Mouse (Mus musculus): ENCODE measurements around the gene Prpf40b. TPM values are rescaled to one million over a fixed set of nuclear protein-coding genes. Genes with fewer than 3 reads are reported as not detected.

Prpf40b gene
- total and polyA plus RNA-seq, 2 experiments from 2014 or later: 89.7 to 116 TPM

DNA sequence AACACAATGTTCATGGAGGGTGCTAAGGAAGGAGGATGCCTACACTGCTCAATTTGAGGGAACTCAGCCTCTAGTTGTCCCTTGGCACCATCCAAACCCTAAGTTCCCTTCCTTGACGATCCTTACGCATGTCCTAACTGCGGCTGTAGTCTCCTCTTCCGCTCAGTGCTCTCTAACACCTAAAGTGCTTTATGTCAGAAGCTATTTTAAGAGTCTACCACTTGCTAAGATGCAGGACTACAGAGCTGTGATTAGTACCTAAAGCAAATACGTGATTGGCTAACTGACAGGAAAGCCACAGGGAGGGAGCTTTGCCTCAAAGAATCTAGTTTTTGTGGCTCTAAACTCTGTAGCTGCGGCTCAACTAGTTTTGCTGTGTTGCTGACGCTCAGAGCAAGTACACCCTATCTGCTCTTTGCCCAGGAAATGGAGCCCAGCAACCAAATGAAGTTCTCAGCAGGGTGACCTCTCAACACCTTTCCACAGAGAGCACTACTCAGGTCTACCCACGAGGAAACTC lies 41.0 kb downstream of the Prpf40b start:
- DNase-seq: no peak
- WGBS: 82% methylated on average over 8 of the region's 8 CpGs
- no peak overlapping the region for H3K4me2 ChIP-seq (ENCODE audit: low read depth)

DNA sequence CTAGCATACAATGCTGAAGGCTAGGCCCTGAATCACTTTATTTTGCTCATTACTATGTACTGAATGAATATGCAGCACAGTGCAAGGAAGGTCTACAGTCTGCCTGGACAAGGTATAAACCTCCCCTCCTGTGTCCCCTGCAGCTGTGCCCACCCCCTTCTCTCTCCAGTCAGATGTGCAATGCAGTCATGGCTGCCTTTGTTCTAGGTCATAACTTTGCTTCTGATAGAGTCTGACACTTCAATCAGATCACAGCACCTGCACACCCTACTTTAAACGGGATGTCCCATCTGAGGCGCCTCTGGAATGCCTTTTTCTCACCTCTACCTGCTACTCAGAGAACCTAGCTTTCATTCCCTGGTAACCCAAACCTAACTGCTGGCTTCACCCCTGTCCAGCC lies 44.0 kb downstream of the Prpf40b start:
- Histone ChIP-seq H3K27me3 (ENCODE audit: insufficient read depth, low read length) (no peaks in the 10 kb centered on the region), H3K27ac (ENCODE audit: low read depth, low read length) (no peak overlapping the region), H3K4me2 (ENCODE audit: low read depth) (no peak overlapping the region), H3K9me3 (ENCODE audit: low read length) (no peaks in the 10 kb centered on the region), H3K9ac (no peak overlapping the region), H3K4me1 (ENCODE audit: insufficient read depth) (peaks cover 10% of the 10 kb centered on the region), H3K36me3 (ENCODE audit: insufficient read depth) (no peaks in the 10 kb centered on the region), H3K4me3 (ENCODE audit: low read depth, low read length) (no peak overlapping the region)
- 89% methylated on average over 2 of the region's 2 CpGs for WGBS
- DNase-seq (no peak), ATAC-seq (no peak)
- no peak for TF ChIP-seq CTCF (IDR thresholded peaks at IDR 0.05; ENCODE audit: low read depth)

More for the DNA sequence above, 41.0 kb downstream of the Prpf40b start:
- H3K27me3 ChIP-seq (ENCODE audit: insufficient read depth, low read length): no peaks in the 10 kb centered on the region
- no peak overlapping the region for H3K4me3 ChIP-seq (ENCODE audit: low read depth, low read length)
- H3K36me3 ChIP-seq (ENCODE audit: insufficient read depth): 0 out of 2 replicates have a peak, but pooled peaks cover 4% of the 10 kb centered on the region
- ATAC-seq: no peak
- no peak overlapping the region for H3K27ac ChIP-seq (ENCODE audit: low read depth, low read length)
- H3K9me3 ChIP-seq (ENCODE audit: low read length): no peaks in the 10 kb centered on the region
- no peak overlapping the region for H3K9ac ChIP-seq
- TF ChIP-seq CTCF (IDR thresholded peaks at IDR 0.05; ENCODE audit: low read depth): no peak
- no peaks in the 10 kb centered on the region for H3K4me1 ChIP-seq (ENCODE audit: insufficient read depth)

DNA sequence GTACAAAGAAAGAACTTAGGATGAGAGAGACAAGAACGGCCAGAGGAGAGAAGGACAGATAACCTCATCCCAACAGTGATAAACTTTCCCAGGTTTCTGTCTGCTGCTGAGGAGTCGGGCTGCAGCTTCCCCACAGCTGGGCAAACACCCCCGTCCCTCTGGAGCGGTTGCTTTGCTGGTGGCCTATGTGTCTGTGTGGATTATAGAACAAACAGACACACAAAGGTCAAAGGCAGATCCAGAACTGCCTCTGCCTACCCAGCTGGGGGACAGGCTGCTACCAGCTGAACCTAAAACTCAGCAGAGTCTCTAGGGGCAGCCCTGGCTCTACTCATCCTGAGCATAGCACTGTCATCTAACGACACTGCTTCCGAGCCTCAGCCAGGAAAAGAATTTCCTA lies 44.8 kb downstream of the Prpf40b start:
- H3K27ac ChIP-seq (ENCODE audit: low read depth, low read length): no peak overlapping the region
- DNase-seq (no peak), ATAC-seq (no peak)
- no peak for TF ChIP-seq CTCF (IDR thresholded peaks at IDR 0.05; ENCODE audit: low read depth)
- H3K4me2 ChIP-seq (ENCODE audit: low read depth): no peak overlapping the region
- H3K9ac ChIP-seq: no peak overlapping the region
- 79% methylated on average over 6 of the region's 6 CpGs for WGBS
- no peaks in the 10 kb centered on the region for H3K9me3 ChIP-seq (ENCODE audit: low read length)
- no peak overlapping the region for H3K4me3 ChIP-seq (ENCODE audit: low read depth, low read length)
- H3K4me1 ChIP-seq (ENCODE audit: insufficient read depth): peaks cover 10% of the 10 kb centered on the region
- no peaks in the 10 kb centered on the region for H3K27me3 ChIP-seq (ENCODE audit: insufficient read depth, low read length)
- H3K36me3 ChIP-seq (ENCODE audit: insufficient read depth): no peaks in the 10 kb centered on the region

DNA sequence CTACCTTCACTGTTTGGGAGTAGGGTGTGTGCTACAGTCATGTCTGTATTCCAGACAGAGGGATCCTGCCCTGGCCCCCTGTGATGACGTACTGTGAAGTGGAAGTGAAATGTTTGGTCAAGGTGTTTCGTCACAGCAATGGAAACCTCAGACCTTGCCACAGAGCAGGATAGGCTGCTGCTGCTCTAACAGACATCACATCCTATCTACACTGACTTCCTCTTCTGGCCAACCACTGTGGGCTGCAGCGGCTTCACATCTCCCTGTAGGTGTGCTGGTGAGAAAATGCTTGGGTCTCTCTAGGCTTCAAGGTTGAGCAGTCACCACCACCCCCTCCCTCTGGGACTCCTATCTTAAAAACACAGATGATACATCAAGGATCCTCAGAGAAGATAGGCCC lies 46.2 kb downstream of the Prpf40b start:
- no peak overlapping the region for H3K9ac ChIP-seq
- WGBS: 91% methylated on average over 3 of the region's 3 CpGs
- ATAC-seq (no peak), DNase-seq (no peak)
- no peak for TF ChIP-seq CTCF (IDR thresholded peaks at IDR 0.05; ENCODE audit: low read depth)
- no peaks in the 10 kb centered on the region for H3K27me3 ChIP-seq (ENCODE audit: insufficient read depth, low read length)
- H3K9me3 ChIP-seq (ENCODE audit: low read length): no peaks in the 10 kb centered on the region
- H3K4me2 ChIP-seq (ENCODE audit: low read depth): no peak overlapping the region
- no peaks in the 10 kb centered on the region for H3K36me3 ChIP-seq (ENCODE audit: insufficient read depth)
- H3K4me3 ChIP-seq (ENCODE audit: low read depth, low read length): no peak overlapping the region
- no peak overlapping the region for H3K27ac ChIP-seq (ENCODE audit: low read depth, low read length)
- peaks cover 10% of the 10 kb centered on the region for H3K4me1 ChIP-seq (ENCODE audit: insufficient read depth)

DNA sequence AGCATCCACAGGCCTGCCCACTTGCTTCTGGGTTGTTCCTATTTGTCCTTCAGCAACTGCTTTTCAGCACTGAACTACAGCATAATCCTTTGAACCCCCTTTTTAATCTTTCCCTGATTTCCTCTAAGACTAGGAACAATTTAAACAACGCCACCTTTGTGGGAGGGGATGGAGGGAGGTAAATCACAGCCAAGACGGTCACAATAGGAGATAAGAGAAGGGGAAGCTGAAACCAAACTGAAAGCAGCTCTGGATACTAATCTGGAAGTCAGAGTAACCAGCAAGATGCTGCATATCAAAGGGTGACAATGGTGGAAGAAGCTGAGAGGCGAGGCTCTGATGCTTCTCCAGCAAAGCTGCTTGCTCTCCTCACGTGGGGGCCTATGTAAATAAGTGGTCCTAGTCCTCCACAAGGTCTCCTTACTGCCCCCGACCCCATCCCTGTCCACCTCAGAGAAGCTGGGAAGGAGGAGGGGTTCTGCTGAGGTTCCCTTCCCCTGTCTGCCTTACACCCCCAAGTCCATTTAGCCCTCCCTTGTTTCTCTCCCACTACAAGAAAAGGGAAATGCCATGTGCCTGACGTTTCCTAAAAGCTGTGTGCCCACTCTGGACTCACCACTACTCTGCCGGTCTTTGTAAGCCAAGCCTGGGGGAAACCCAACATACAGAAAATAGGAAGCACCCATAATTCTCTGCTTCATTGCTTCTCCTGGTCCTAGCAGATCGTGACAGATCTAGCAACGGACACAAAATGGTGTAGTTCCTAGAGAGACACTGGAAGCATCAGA lies 47.5 kb downstream of the Prpf40b start:
- ATAC-seq (no peak), DNase-seq (no peak)
- 57% methylated on average over 9 of the region's 9 CpGs for WGBS
- Histone ChIP-seq H3K9me3 (ENCODE audit: low read length) (no peaks in the 10 kb centered on the region), H3K4me2 (ENCODE audit: low read depth) (no peak overlapping the region), H3K4me3 (ENCODE audit: low read depth, low read length) (no peak overlapping the region), H3K27ac (ENCODE audit: low read depth, low read length) (peak overlapping the region; percentile 66; the same call in 1 of the 2 replicates), H3K9ac (no peak overlapping the region), H3K27me3 (ENCODE audit: insufficient read depth, low read length) (no peaks in the 10 kb centered on the region), H3K36me3 (ENCODE audit: insufficient read depth) (no peaks in the 10 kb centered on the region), H3K4me1 (ENCODE audit: insufficient read depth) (peaks cover 10% of the 10 kb centered on the region)
- TF ChIP-seq CTCF (IDR thresholded peaks at IDR 0.05; ENCODE audit: low read depth): no peak

DNA sequence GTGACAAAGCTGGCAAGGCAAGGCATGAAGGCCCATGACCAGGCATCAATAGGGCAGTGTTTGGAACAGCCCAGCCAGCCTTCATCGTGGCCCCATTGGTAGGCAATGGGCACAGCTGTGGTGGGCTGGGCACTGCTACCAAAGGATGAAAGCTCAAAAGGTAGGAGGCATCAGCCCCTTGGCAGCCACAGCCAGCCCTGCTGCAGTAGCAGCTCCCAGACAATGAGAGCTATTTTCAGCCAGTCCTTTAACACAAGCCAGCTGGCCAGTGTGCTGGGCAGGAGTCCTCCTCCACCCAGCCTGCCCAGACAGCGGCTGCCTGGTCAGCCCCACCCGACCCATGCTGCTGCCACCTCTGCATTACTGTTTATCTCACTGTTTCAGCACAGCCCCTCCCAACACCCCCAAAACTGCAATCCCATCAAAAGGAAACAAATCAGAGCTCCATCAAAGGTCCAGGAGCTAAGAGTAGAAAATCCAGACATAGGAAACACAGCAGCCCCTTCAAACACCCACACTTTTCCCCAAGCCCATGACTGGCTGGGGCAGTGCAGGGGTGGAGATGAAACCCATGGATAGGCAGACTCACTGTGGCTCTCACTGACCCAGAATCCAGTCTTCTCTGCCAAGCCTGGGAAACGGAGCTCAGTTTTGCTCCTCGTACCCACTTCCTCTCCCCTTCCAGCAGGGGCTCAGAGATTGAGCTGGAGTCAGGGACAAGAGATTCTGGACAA lies 48.7 kb downstream of the Prpf40b start:
- WGBS: 29% methylated on average over 5 of the region's 5 CpGs
- ATAC-seq: peak; percentile 93

More for the DNA sequence above, 48.7 kb downstream of the Prpf40b start:
- no peaks in the 10 kb centered on the region for H3K27me3 ChIP-seq (ENCODE audit: insufficient read depth, low read length)
- no peaks in the 10 kb centered on the region for H3K36me3 ChIP-seq (ENCODE audit: insufficient read depth)
- H3K4me3 ChIP-seq (ENCODE audit: low read depth, low read length): no peak overlapping the region
- no peak overlapping the region for H3K4me2 ChIP-seq (ENCODE audit: low read depth)
- H3K4me1 ChIP-seq (ENCODE audit: insufficient read depth): peaks cover 10% of the 10 kb centered on the region
- H3K9me3 ChIP-seq (ENCODE audit: low read length): no peaks in the 10 kb centered on the region
- DNase-seq: peak; percentile 57
- H3K9ac ChIP-seq: no peak overlapping the region
- peak overlapping the region; percentile 66 for H3K27ac ChIP-seq (ENCODE audit: low read depth, low read length)
- no peak for TF ChIP-seq CTCF (IDR thresholded peaks at IDR 0.05; ENCODE audit: low read depth)
